Mouse (Mus musculus): Measurements from ENCODE around the gene Myh14. TPM values are rescaled to one million over a fixed set of nuclear protein-coding genes. Genes with fewer than 3 reads are reported as not detected.
"Not testable (repeated sequence)": the region's sequence is repeated elsewhere in the genome, so short reads cannot be mapped to it uniquely, and the experiment has no call there.

Gene Myh14
- polyA plus RNA-seq (2016; fragmentation: Nextera tagmentation; extraction: Ambion mirVana): 1.0 and 1.1 TPM in 2 replicates

- peak; percentile 92 for DNase-seq (ENCODE audit: low spot score)
- Histone ChIP-seq H3K4me1 (peaks cover 17% of the 10 kb centered on the region), H3K27ac (replicated peaks) (peak within 1 kb of the TSS; percentile 66), H3K36me3 (no peaks in the 10 kb centered on the region), H3K27me3 (ENCODE audit: low read depth, poor library complexity, severe bottlenecking) (peaks cover 55% of the 10 kb centered on the region), H3K4me3 (peak within 1 kb of the TSS; percentile 51), H3K9me3 (replicated peaks) (peaks cover 7% of the 10 kb centered on the region; the same call in 1 of the 2 replicates)
- under 1% methylated on average over 23 of the region's 23 CpGs for WGBS
These were observed at the start of gene Myh14 for GRCm38 (mm10) chr7:44670803-44671202. Gene Myh14 (minus strand): TSS chr7:44670843.

GRCm38 (mm10) chr7:44709881-44710280 is 39.2 kb upstream of the Myh14 start:
- no peaks in the 10 kb centered on the region for H3K9me3 ChIP-seq (replicated peaks)
- H3K4me1 ChIP-seq: no peaks in the 10 kb centered on the region
- H3K27me3 ChIP-seq (ENCODE audit: low read depth, poor library complexity, severe bottlenecking): no peaks in the 10 kb centered on the region
- WGBS: 90% methylated on average over 5 of the region's 5 CpGs
- no peak overlapping the region for H3K4me3 ChIP-seq
- no peaks in the 10 kb centered on the region for H3K36me3 ChIP-seq
- no peak overlapping the region for H3K27ac ChIP-seq (replicated peaks)
- DNase-seq (ENCODE audit: low spot score): no peak

GRCm38 (mm10) chr7:44708574-44708973 is 37.9 kb upstream of the Myh14 start, which contains the start of gene Izumo2:
Gene Izumo2 (plus strand): TSS chr7:44708742.
- no peak within 1 kb of the TSS for H3K4me3 ChIP-seq
- no peaks in the 10 kb centered on the region for H3K4me1 ChIP-seq
- 76% methylated on average over 14 of the region's 14 CpGs for WGBS
- no peaks in the 10 kb centered on the region for H3K9me3 ChIP-seq (replicated peaks)
- no peaks in the 10 kb centered on the region for H3K27me3 ChIP-seq (ENCODE audit: low read depth, poor library complexity, severe bottlenecking)
- H3K36me3 ChIP-seq: no peaks in the 10 kb centered on the region
- DNase-seq (ENCODE audit: low spot score): no peak
- no peak within 1 kb of the TSS; the same call in 1 of the 2 replicates for H3K27ac ChIP-seq (replicated peaks)

- 85% methylated on average over 6 of the region's 6 CpGs for WGBS
- H3K27me3 ChIP-seq (ENCODE audit: low read depth, poor library complexity, severe bottlenecking); DNase-seq (ENCODE audit: low spot score); H3K27ac ChIP-seq (replicated peaks); H3K4me1 ChIP-seq; H3K36me3 ChIP-seq; H3K4me3 ChIP-seq; H3K9me3 ChIP-seq (replicated peaks): not testable (repeated sequence)
These were observed 37.5 kb upstream of the Myh14 start for GRCm38 (mm10) chr7:44708093-44708492.

GRCm38 (mm10) chr7:44707169-44707675 is 36.6 kb upstream of the Myh14 start:
- no peak for DNase-seq (ENCODE audit: low spot score)
- Histone ChIP-seq H3K27ac (replicated peaks) (no peak overlapping the region), H3K9me3 (replicated peaks) (no peaks in the 10 kb centered on the region), H3K4me1 (peaks cover 1% of the 10 kb centered on the region; the same call in 1 of the 2 replicates), H3K4me3 (no peak overlapping the region), H3K36me3 (no peaks in the 10 kb centered on the region), H3K27me3 (ENCODE audit: low read depth, poor library complexity, severe bottlenecking) (no peaks in the 10 kb centered on the region)
- WGBS: 88% methylated on average over 5 of the region's 5 CpGs

GRCm38 (mm10) chr7:44706322-44706721 is 35.7 kb upstream of the Myh14 start:
- H3K4me1 ChIP-seq: peaks cover 7% of the 10 kb centered on the region; the same call in 1 of the 2 replicates
- H3K4me3 ChIP-seq: no peak overlapping the region
- H3K27ac ChIP-seq (replicated peaks): no peak overlapping the region
- no peak for DNase-seq (ENCODE audit: low spot score)
- H3K9me3 ChIP-seq (replicated peaks): no peaks in the 10 kb centered on the region
- H3K27me3 ChIP-seq (ENCODE audit: low read depth, poor library complexity, severe bottlenecking): no peaks in the 10 kb centered on the region
- no peaks in the 10 kb centered on the region for H3K36me3 ChIP-seq

- Histone ChIP-seq H3K27ac (replicated peaks) (no peak overlapping the region), H3K9me3 (replicated peaks) (no peaks in the 10 kb centered on the region), H3K27me3 (ENCODE audit: low read depth, poor library complexity, severe bottlenecking) (no peaks in the 10 kb centered on the region), H3K36me3 (no peaks in the 10 kb centered on the region), H3K4me1 (peaks cover 7% of the 10 kb centered on the region; the same call in 1 of the 2 replicates), H3K4me3 (no peak overlapping the region)
- no peak for DNase-seq (ENCODE audit: low spot score)
- 88% methylated on average over 4 of the region's 4 CpGs for WGBS
These were observed 34.4 kb upstream of the Myh14 start for GRCm38 (mm10) chr7:44705086-44705485.

- Histone ChIP-seq H3K27me3 (ENCODE audit: low read depth, poor library complexity, severe bottlenecking) (no peaks in the 10 kb centered on the region), H3K27ac (replicated peaks) (no peak overlapping the region), H3K36me3 (no peaks in the 10 kb centered on the region), H3K4me3 (no peak overlapping the region), H3K9me3 (replicated peaks) (no peaks in the 10 kb centered on the region), H3K4me1 (peaks cover 7% of the 10 kb centered on the region; the same call in 1 of the 2 replicates)
- no peak for DNase-seq (ENCODE audit: low spot score)
- 62% methylated on average over 3 of the region's 3 CpGs for WGBS
These were observed 33.7 kb upstream of the Myh14 start for GRCm38 (mm10) chr7:44704363-44704762.

- H3K4me3 ChIP-seq: no peak overlapping the region
- 78% methylated on average over 8 of the region's 8 CpGs for WGBS
- peaks cover 4% of the 10 kb centered on the region; the same call in 1 of the 2 replicates for H3K27me3 ChIP-seq (ENCODE audit: low read depth, poor library complexity, severe bottlenecking)
- H3K27ac ChIP-seq (replicated peaks): no peak overlapping the region
- H3K4me1 ChIP-seq: peaks cover 7% of the 10 kb centered on the region; the same call in 1 of the 2 replicates
- DNase-seq (ENCODE audit: low spot score): no peak
- no peaks in the 10 kb centered on the region for H3K9me3 ChIP-seq (replicated peaks)
- H3K36me3 ChIP-seq: no peaks in the 10 kb centered on the region
These were observed 32.3 kb upstream of the Myh14 start for GRCm38 (mm10) chr7:44702985-44703384.

- Histone ChIP-seq H3K27me3 (ENCODE audit: low read depth, poor library complexity, severe bottlenecking) (peaks cover 13% of the 10 kb centered on the region), H3K27ac (replicated peaks) (no peak overlapping the region), H3K4me1 (peaks cover 16% of the 10 kb centered on the region), H3K9me3 (replicated peaks) (no peaks in the 10 kb centered on the region), H3K36me3 (no peaks in the 10 kb centered on the region), H3K4me3 (no peak overlapping the region)
- WGBS: 6% methylated on average over 6 of the region's 6 CpGs
- DNase-seq (ENCODE audit: low spot score): peak; percentile 44
These were observed 31.3 kb upstream of the Myh14 start for GRCm38 (mm10) chr7:44701921-44702320.

- Histone ChIP-seq H3K36me3 (no peaks in the 10 kb centered on the region), H3K27ac (replicated peaks) (no peak overlapping the region), H3K27me3 (ENCODE audit: low read depth, poor library complexity, severe bottlenecking) (peaks cover 19% of the 10 kb centered on the region), H3K4me3 (no peak overlapping the region), H3K9me3 (replicated peaks) (no peaks in the 10 kb centered on the region), H3K4me1 (peaks cover 17% of the 10 kb centered on the region)
- 69% methylated on average over 7 of the region's 7 CpGs for WGBS
- DNase-seq (ENCODE audit: low spot score): no peak
These were observed 27.3 kb upstream of the Myh14 start for GRCm38 (mm10) chr7:44697980-44698379.

GRCm38 (mm10) chr7:44697191-44697710 is 26.6 kb upstream of the Myh14 start:
- Histone ChIP-seq H3K27ac (replicated peaks) (no peak overlapping the region), H3K36me3 (no peaks in the 10 kb centered on the region), H3K4me1 (peaks cover 16% of the 10 kb centered on the region), H3K4me3 (peak overlapping the region; percentile 1; the same call in 1 of the 2 replicates), H3K27me3 (ENCODE audit: low read depth, poor library complexity, severe bottlenecking) (peaks cover 19% of the 10 kb centered on the region), H3K9me3 (replicated peaks) (no peaks in the 10 kb centered on the region)
- whole genome bisulfite sequencing: 22% methylated on average over 20 of the region's 20 CpGs
- peak; percentile 13 for DNase-seq (ENCODE audit: low spot score)

- Histone ChIP-seq H3K4me3 (no peak overlapping the region), H3K4me1 (peaks cover 13% of the 10 kb centered on the region), H3K36me3 (no peaks in the 10 kb centered on the region), H3K27me3 (ENCODE audit: low read depth, poor library complexity, severe bottlenecking) (peaks cover 19% of the 10 kb centered on the region), H3K9me3 (replicated peaks) (no peaks in the 10 kb centered on the region), H3K27ac (replicated peaks) (no peak overlapping the region)
- WGBS: 90% methylated on average over 4 of the region's 4 CpGs
- no peak for DNase-seq (ENCODE audit: low spot score)
These were observed 24.6 kb upstream of the Myh14 start for GRCm38 (mm10) chr7:44695223-44695622.
